Mouse (Mus musculus) T-helper 17 cell (primary cell): ENCODE results near the gene Arhgef10l.

Experiments used
- in situ Hi-C, 2 experiments: fragments of 300-600 bp; cut with MboI, MseI; formaldehyde crosslinking; loops; 1 replicate in 1 of 2; 2 replicates in 1 of 2; pipeline ENCODE4 v1.15.1; 2025; ENCODE audit warnings: high pct_unique_total_duplicates in 2 of 2

The Arhgef10l gene

GRCm38 (mm10) chr4:140608228-140608720, 57.5 kb downstream of the Arhgef10l start:
- in situ Hi-C loops: no loop called here

- in situ Hi-C loops: no loop called here
These were observed 59.0 kb downstream of the Arhgef10l start for GRCm38 (mm10) chr4:140606779-140607178.

GRCm38 (mm10) chr4:140606197-140606596, 59.6 kb downstream of the Arhgef10l start:
- in situ Hi-C loops: no loop called here

- in situ Hi-C loops: no loop called here
These were observed 60.0 kb downstream of the Arhgef10l start for GRCm38 (mm10) chr4:140605790-140606189.

- in situ Hi-C loops: no loop called here
These were observed 60.6 kb downstream of the Arhgef10l start for GRCm38 (mm10) chr4:140605247-140605646.

- in situ Hi-C loops: no loop called here
These were observed 61.3 kb downstream of the Arhgef10l start for GRCm38 (mm10) chr4:140604541-140604940.

GRCm38 (mm10) chr4:140602022-140602421, 63.8 kb downstream of the Arhgef10l start:
- in situ Hi-C loops: no loop called here

GRCm38 (mm10) chr4:140601153-140601552, 64.7 kb downstream of the Arhgef10l start:
- in situ Hi-C loops: no loop called here

GRCm38 (mm10) chr4:140598846-140599245, 67.0 kb downstream of the Arhgef10l start:
- in situ Hi-C loops: loop anchor here (5.0 to 10.0 kb wide), 2 partner anchors 78 to 146 kb away; partner anchors contain the start of gene Padi6 (in 1 of the 2)

GRCm38 (mm10) chr4:140597928-140598327, 67.9 kb downstream of the Arhgef10l start:
- in situ Hi-C loops: loop anchor here (5.0 to 10.0 kb wide), 2 partner anchors 79 to 147 kb away; partner anchors contain the start of gene Padi6 (in 1 of the 2)

GRCm38 (mm10) chr4:140597378-140597777, 68.4 kb downstream of the Arhgef10l start:
- in situ Hi-C loops: loop anchor here (5.0 to 10.0 kb wide), 2 partner anchors 80 to 147 kb away; partner anchors contain the start of gene Padi6 (in 1 of the 2)

GRCm38 (mm10) chr4:140593771-140594505, 71.9 kb downstream of the Arhgef10l start:
- in situ Hi-C loops: loop anchor here in 1 of 2 experiments (10.0 kb wide), 1 partner anchor 151 kb away; the partner anchor contains the start of gene Padi6

GRCm38 (mm10) chr4:140592990-140593770, 72.6 kb downstream of the Arhgef10l start:
- in situ Hi-C loops: loop anchor here in 1 of 2 experiments (10.0 kb wide), 1 partner anchor 152 kb away; the partner anchor contains the start of gene Padi6

- in situ Hi-C loops: loop anchor here in 1 of 2 experiments (10.0 kb wide), 1 partner anchor 153 kb away; the partner anchor contains the start of gene Padi6
These were observed 73.5 kb downstream of the Arhgef10l start for GRCm38 (mm10) chr4:140592217-140592759.

- in situ Hi-C loops: no loop called here
These were observed 79.3 kb downstream of the Arhgef10l start for GRCm38 (mm10) chr4:140586478-140586877.

- in situ Hi-C loops: no loop called here
These were observed 81.6 kb downstream of the Arhgef10l start for GRCm38 (mm10) chr4:140584240-140584639.

GRCm38 (mm10) chr4:140582390-140583088, 83.3 kb downstream of the Arhgef10l start:
- in situ Hi-C loops: no loop called here

GRCm38 (mm10) chr4:140581730-140582389, 84.0 kb downstream of the Arhgef10l start:
- in situ Hi-C loops: no loop called here

GRCm38 (mm10) chr4:140581341-140581729, 84.5 kb downstream of the Arhgef10l start:
- in situ Hi-C loops: no loop called here

GRCm38 (mm10) chr4:140580866-140581265, 84.9 kb downstream of the Arhgef10l start:
- in situ Hi-C loops: no loop called here
